20 mouse cellular contexts compared by ENCODE assay signal in genomic region chr13:36707088-36707690, GRCm38 (mm10). TPM values are rescaled to one million over a fixed set of nuclear protein-coding genes. Genes with fewer than 3 reads are reported as not detected.
"Had no signal": no experiment of that assay in that cellular context is flagged by ENCODE, and none has a peak within 500 bp of the region (broad histone marks: within the 10 kb centered on the region; RNA-seq: fewer than 3 reads in every experiment).

No protein-coding gene starts in this region.

- DNase-seq: kidney, adult 18-20 months; kidney, adult 9 months; kidney, postnatal 14 days; kidney, postnatal 4 days; left cerebral cortex, postnatal 4 days; liver, postnatal 0 days; lung, embryonic 14.5 days; right cerebral cortex, postnatal 14 days; right cerebral cortex, postnatal 4 days; thymus, adult 2 months; thymus, postnatal 14 days; thymus, postnatal 4 days had no signal

- H3K27me3 ChIP-seq: limb, embryonic 12.5 days; limb, embryonic 15.5 days had no signal

- H3K9ac ChIP-seq: limb, embryonic 12.5 days; limb, embryonic 15.5 days; liver, embryonic 14.5 days; liver, postnatal 0 days; lung, embryonic 14.5 days had no signal

- H3K27ac ChIP-seq: limb, embryonic 12.5 days; limb, embryonic 15.5 days; liver, embryonic 14.5 days; macrophage; stomach, postnatal 0 days had no signal

- H3K4me2 ChIP-seq: limb, embryonic 12.5 days; limb, embryonic 15.5 days; liver, embryonic 11.5 days; lung, embryonic 14.5 days had no signal

- H3K36me3 ChIP-seq: limb, embryonic 12.5 days; limb, embryonic 15.5 days had no signal

- H3K4me1 ChIP-seq: limb, embryonic 12.5 days; limb, embryonic 15.5 days had no signal

- H3K9me3 ChIP-seq: limb, embryonic 12.5 days; limb, embryonic 15.5 days had no signal

- ATAC-seq: intestine, embryonic 16.5 days; liver, postnatal 0 days; lung, postnatal 0 days had no signal

- H3K4me3 ChIP-seq: limb, embryonic 12.5 days; limb, embryonic 15.5 days had no signal

RNA-seq across cellular contexts. Expression of gene Nrn1, which starts 27.7 kb away (rescaled TPM):
- polyA plus RNA-seq: macrophage had no signal
